Mouse (Mus musculus): ENCODE data around the gene Erbb2. TPM values are rescaled to one million over a fixed set of nuclear protein-coding genes. Genes with fewer than 3 reads are reported as not detected.

The Erbb2 gene
- polyA plus RNA-seq, 2 experiments: 51.1 to 73.6 TPM

DNA sequence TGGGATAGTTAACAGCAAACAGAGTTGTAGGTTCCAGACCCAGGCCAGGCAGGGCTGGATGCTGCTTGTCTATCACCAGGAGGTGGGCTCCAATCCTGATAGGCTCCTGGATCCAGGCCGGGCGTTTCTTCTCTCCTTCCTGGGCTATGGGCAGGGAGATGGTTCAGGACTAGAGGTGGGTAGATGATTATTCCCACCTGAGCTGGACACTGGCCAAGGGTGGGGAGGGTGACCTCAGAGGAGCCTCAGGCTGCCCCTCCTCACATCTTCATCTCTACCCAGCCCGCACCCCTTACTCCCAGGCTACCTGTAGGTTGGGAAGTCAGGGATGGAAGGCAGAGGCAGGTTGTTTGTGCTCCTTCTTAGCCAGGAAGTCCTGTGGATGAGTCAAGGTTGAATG is 37.1 kb downstream of the Erbb2 start:
- WGBS: 92% methylated on average over 3 of the region's 3 CpGs
- H3K27ac ChIP-seq (replicated peaks; ENCODE audit: low read depth, low read length): no peak overlapping the region
- no peak overlapping the region for H3K4me2 ChIP-seq (replicated peaks; ENCODE audit: low read depth, low read length, severe bottlenecking)
- peaks cover 13% of the 10 kb centered on the region; the same call in 1 of the 2 replicates for H3K27me3 ChIP-seq (ENCODE audit: control insufficient read depth, insufficient read depth, low read length)
- no peak overlapping the region for H3K9ac ChIP-seq (ENCODE audit: low read depth, low read length, severe bottlenecking)
- no peak for DNase-seq (ENCODE audit: low spot score)
- H3K9me3 ChIP-seq (ENCODE audit: control insufficient read depth, low read length): no peaks in the 10 kb centered on the region
- no peak for TF ChIP-seq POLR2A (IDR thresholded peaks at IDR 0.05; ENCODE audit: borderline replicate concordance, extremely low read depth, insufficient read depth, insufficient read length)
- H3K4me1 ChIP-seq (ENCODE audit: control insufficient read depth, insufficient read depth, low read length): peaks cover 7% of the 10 kb centered on the region; the same call in 1 of the 2 replicates
- no peak for ATAC-seq (ENCODE audit: low FRiP score, low read depth)
- no peaks in the 10 kb centered on the region for H3K36me3 ChIP-seq (ENCODE audit: control insufficient read depth, insufficient read depth, low read length)
- H3K4me3 ChIP-seq (replicated peaks; ENCODE audit: low read length): no peak overlapping the region

DNA sequence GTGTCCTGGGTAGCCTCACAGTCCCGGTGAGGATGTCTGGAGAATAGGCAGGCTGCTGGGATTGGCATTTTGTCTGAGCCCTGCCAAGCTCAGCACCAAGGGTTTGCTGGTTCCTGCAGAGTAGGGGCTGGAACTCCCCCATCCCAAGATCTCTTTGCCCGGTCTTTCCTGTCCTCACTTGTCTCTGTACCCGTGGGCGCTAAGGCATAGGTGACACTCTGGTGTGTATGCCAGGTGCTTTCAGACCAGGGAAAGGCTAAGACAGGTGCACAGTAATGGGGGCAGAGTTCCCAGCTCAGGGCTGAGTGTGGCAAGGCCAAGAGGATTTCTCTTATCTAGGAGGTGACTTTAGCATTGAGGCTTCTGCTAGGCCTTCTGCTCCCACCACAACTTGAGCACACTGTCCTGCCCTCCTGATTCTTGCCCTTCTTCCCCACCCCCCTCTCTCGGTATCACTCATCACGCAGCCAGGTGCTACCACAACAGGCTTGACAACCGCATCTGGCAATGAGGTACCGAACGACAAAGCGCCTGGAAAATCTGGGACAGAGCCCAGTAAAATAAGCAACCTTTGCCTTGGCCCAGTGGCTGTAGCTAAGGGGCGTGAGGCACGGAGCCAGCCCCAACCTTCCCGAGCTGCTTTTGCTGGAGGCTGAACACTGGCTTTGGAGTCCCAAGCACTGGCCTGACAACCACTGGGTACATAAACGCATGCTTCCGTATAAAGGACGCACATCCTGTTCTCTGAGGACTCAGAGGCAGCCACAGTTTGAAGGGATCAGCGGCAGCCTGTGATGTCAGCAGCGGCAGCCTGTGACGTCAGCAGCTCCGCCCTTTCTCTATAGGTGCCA is 37.9 kb downstream of the Erbb2 start:
- Histone ChIP-seq H3K27ac (replicated peaks; ENCODE audit: low read depth, low read length) (no peak overlapping the region), H3K27me3 (ENCODE audit: control insufficient read depth, insufficient read depth, low read length) (peaks cover 13% of the 10 kb centered on the region; the same call in 1 of the 2 replicates), H3K4me2 (replicated peaks; ENCODE audit: low read depth, low read length, severe bottlenecking) (no peak overlapping the region), H3K4me1 (ENCODE audit: control insufficient read depth, insufficient read depth, low read length) (peaks cover 7% of the 10 kb centered on the region; the same call in 1 of the 2 replicates), H3K4me3 (replicated peaks; ENCODE audit: low read length) (no peak overlapping the region), H3K9me3 (ENCODE audit: control insufficient read depth, low read length) (no peaks in the 10 kb centered on the region), H3K9ac (ENCODE audit: low read depth, low read length, severe bottlenecking) (no peak overlapping the region), H3K36me3 (ENCODE audit: control insufficient read depth, insufficient read depth, low read length) (no peaks in the 10 kb centered on the region)
- WGBS: 74% methylated on average over 20 of the region's 20 CpGs
- no peak for TF ChIP-seq POLR2A (IDR thresholded peaks at IDR 0.05; ENCODE audit: borderline replicate concordance, extremely low read depth, insufficient read depth, insufficient read length)
- DNase-seq (ENCODE audit: low spot score): no peak
- ATAC-seq (ENCODE audit: low FRiP score, low read depth): no peak

DNA sequence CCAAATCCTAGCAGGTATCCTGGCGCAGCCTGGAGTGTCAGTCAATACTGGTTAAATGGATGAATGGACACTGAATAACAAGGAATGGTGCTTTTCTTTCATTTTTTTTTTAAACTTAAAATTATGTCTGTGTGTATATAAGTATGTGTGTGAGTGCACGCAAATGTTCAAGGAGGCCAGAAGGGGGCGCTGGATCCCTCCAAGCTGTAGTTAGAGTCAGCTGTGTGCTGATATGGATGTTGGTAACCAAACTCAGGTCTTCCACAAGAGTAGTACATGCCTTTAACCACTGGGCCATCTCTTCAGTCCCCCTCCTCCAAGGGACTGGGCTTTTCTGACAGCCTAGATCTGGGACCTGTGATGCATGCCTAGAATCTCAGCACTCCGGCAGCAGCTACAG is 43.2 kb downstream of the Erbb2 start:
- Histone ChIP-seq H3K9me3 (ENCODE audit: control insufficient read depth, low read length) (no peaks in the 10 kb centered on the region), H3K4me1 (ENCODE audit: control insufficient read depth, insufficient read depth, low read length) (0 out of 2 replicates have a peak, but pooled peaks cover 2% of the 10 kb centered on the region), H3K9ac (ENCODE audit: low read depth, low read length, severe bottlenecking) (no peak overlapping the region), H3K4me3 (replicated peaks; ENCODE audit: low read length) (no peak overlapping the region), H3K27me3 (ENCODE audit: control insufficient read depth, insufficient read depth, low read length) (peaks cover 17% of the 10 kb centered on the region; the same call in 1 of the 2 replicates), H3K4me2 (replicated peaks; ENCODE audit: low read depth, low read length, severe bottlenecking) (no peak overlapping the region), H3K36me3 (ENCODE audit: control insufficient read depth, insufficient read depth, low read length) (no peaks in the 10 kb centered on the region), H3K27ac (replicated peaks; ENCODE audit: low read depth, low read length) (no peak overlapping the region)
- no peak for DNase-seq (ENCODE audit: low spot score)
- TF ChIP-seq POLR2A (IDR thresholded peaks at IDR 0.05; ENCODE audit: borderline replicate concordance, extremely low read depth, insufficient read depth, insufficient read length): no peak
- no peak for ATAC-seq (ENCODE audit: low FRiP score, low read depth)
- WGBS: 85% methylated on average over 4 of the region's 4 CpGs

DNA sequence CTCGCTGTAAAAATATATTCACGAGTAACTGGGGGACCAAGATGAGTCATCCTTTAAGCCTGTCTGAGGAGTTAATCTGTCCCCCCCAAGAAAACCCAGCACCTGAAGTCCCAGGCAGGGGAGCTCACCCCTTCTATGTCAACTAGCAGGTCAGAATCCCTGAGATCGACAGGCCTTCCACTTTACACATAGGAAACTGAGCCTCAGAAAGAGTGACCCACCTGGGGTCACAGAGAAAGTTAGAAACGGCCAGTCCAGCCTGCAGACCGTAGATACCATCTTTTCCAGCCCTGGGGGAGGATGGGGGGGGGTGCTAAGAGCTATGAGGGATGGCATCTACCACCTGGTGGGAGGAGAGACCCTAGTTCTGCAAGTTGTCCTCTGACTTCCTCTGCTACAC is 44.3 kb downstream of the Erbb2 start:
- no peak for ATAC-seq (ENCODE audit: low FRiP score, low read depth)
- Histone ChIP-seq H3K4me2 (replicated peaks; ENCODE audit: low read depth, low read length, severe bottlenecking) (no peak overlapping the region), H3K36me3 (ENCODE audit: control insufficient read depth, insufficient read depth, low read length) (no peaks in the 10 kb centered on the region), H3K4me3 (replicated peaks; ENCODE audit: low read length) (no peak overlapping the region), H3K27ac (replicated peaks; ENCODE audit: low read depth, low read length) (no peak overlapping the region), H3K4me1 (ENCODE audit: control insufficient read depth, insufficient read depth, low read length) (0 out of 2 replicates have a peak, but pooled peaks cover 2% of the 10 kb centered on the region), H3K9ac (ENCODE audit: low read depth, low read length, severe bottlenecking) (no peak overlapping the region), H3K27me3 (ENCODE audit: control insufficient read depth, insufficient read depth, low read length) (peaks cover 17% of the 10 kb centered on the region; the same call in 1 of the 2 replicates), H3K9me3 (ENCODE audit: control insufficient read depth, low read length) (no peaks in the 10 kb centered on the region)
- no peak for DNase-seq (ENCODE audit: low spot score)
- no peak for TF ChIP-seq POLR2A (IDR thresholded peaks at IDR 0.05; ENCODE audit: borderline replicate concordance, extremely low read depth, insufficient read depth, insufficient read length)
- WGBS: 76% methylated on average over 5 of the region's 5 CpGs

DNA sequence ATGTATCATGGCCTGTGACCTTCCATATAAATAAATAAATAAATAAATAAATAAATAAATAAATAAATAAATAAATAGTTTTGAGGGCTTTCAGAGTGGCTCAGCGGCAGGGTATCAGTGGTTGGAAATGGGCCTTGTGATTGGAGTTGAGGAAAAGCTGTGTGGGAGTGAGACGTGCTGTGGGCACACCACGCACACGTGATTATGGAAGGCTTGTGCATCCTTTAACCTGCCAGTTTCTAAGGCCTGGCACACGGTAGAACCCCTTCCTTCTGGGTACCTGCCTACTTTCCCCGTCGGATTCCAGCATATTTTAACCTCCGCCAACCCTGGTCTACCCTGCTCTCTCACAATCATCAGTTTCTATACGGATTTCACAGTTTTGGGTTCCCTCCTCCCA is 44.7 kb downstream of the Erbb2 start:
- H3K9ac ChIP-seq (ENCODE audit: low read depth, low read length, severe bottlenecking): 0 out of 2 replicates have a peak overlapping the region, but pooled peaks have one; percentile 61
- DNase-seq (ENCODE audit: low spot score) (no peak), ATAC-seq (ENCODE audit: low FRiP score, low read depth) (peak; percentile 4; the same call in 1 of the 2 replicates)
- H3K36me3 ChIP-seq (ENCODE audit: control insufficient read depth, insufficient read depth, low read length): no peaks in the 10 kb centered on the region
- peak overlapping the region; percentile 61 for H3K4me3 ChIP-seq (replicated peaks; ENCODE audit: low read length)
- H3K27me3 ChIP-seq (ENCODE audit: control insufficient read depth, insufficient read depth, low read length): peaks cover 17% of the 10 kb centered on the region; the same call in 1 of the 2 replicates
- no peaks in the 10 kb centered on the region for H3K9me3 ChIP-seq (ENCODE audit: control insufficient read depth, low read length)
- 26% methylated on average over 9 of the region's 9 CpGs for whole genome bisulfite sequencing
- no peak for TF ChIP-seq POLR2A (IDR thresholded peaks at IDR 0.05; ENCODE audit: borderline replicate concordance, extremely low read depth, insufficient read depth, insufficient read length)
- 0 out of 2 replicates have a peak, but pooled peaks cover 2% of the 10 kb centered on the region for H3K4me1 ChIP-seq (ENCODE audit: control insufficient read depth, insufficient read depth, low read length)
- no peak overlapping the region for H3K27ac ChIP-seq (replicated peaks; ENCODE audit: low read depth, low read length)
- peak overlapping the region; percentile 90 for H3K4me2 ChIP-seq (replicated peaks; ENCODE audit: low read depth, low read length, severe bottlenecking)
